Mouse (Mus musculus): ENCODE results near the gene Magi1. TPM values are rescaled to one million over a fixed set of nuclear protein-coding genes. Genes with fewer than 3 reads are reported as not detected.

The Magi1 gene
- total and polyA plus RNA-seq, 3 experiments, result not detected

GRCm38 (mm10) chr6:94020566-94020965 lies 263.2 kb downstream of the Magi1 start:
- Histone ChIP-seq H3K27ac (ENCODE audit: control insufficient read depth, low read depth, low read length) (no peak overlapping the region), H3K9me3 (replicated peaks; ENCODE audit: insufficient read depth, low read length) (no peaks in the 10 kb centered on the region), H3K36me3 (ENCODE audit: control insufficient read depth in 1 of 2, insufficient read depth in 2 of 2, low read length in 2 of 2) (no peaks in the 10 kb centered on the region), H3K4me3 (ENCODE audit: control insufficient read depth in 1 of 2, insufficient read depth in 1 of 2, low read depth in 2 of 2, low read length in 2 of 2) (no peak overlapping the region), H3K4me1 (ENCODE audit: control insufficient read depth in 1 of 2, insufficient read depth in 2 of 2, low read length in 2 of 2) (no peaks in the 10 kb centered on the region), H3K27me3 (ENCODE audit: control insufficient read depth in 1 of 2, insufficient read depth in 2 of 2, low read length in 2 of 2) (no peaks in the 10 kb centered on the region), H3K79me2 (ENCODE audit: control insufficient read depth, insufficient read depth, low read length, poor library complexity) (no peaks in the 10 kb centered on the region), H3K9ac (ENCODE audit: control insufficient read depth, low read depth, low read length, poor library complexity, severe bottlenecking) (no peak overlapping the region)
- TF ChIP-seq MEF2A (IDR thresholded peaks at IDR 0.05; ENCODE audit: extremely low read depth, insufficient replicate concordance, low read depth, low read length, poor library complexity, severe bottlenecking) (no peak), TCF12 (IDR thresholded peaks at IDR 0.05; ENCODE audit: low read depth, low read length) (no peak), JUND (IDR thresholded peaks at IDR 0.05; ENCODE audit: low read depth, low read length) (no peak), EP300 (IDR thresholded peaks at IDR 0.05; ENCODE audit: low read depth in 1 of 2, low read length in 2 of 2) (no peak), USF1 (IDR thresholded peaks at IDR 0.05; ENCODE audit: low read depth, low read length) (no peak), MYB (IDR thresholded peaks at IDR 0.05; ENCODE audit: low read depth, low read length) (no peak), USF2 (IDR thresholded peaks at IDR 0.05; ENCODE audit: borderline replicate concordance in 1 of 2, insufficient read depth in 1 of 2, low read depth in 1 of 2, low read length in 2 of 2) (no peak), KAT2A (conservative IDR thresholded peaks at IDR 0.05; ENCODE audit: low read depth, low read length) (no peak), ZC3H11A (IDR thresholded peaks at IDR 0.05; ENCODE audit: low read depth, low read length) (no peak), E2F4 (IDR thresholded peaks at IDR 0.05; ENCODE audit: borderline replicate concordance, low read depth, low read length) (no peak)
- no peak for DNase-seq (ENCODE audit: low read depth, low spot score)

- no peak overlapping the region for H3K4me3 ChIP-seq (ENCODE audit: control insufficient read depth in 1 of 2, insufficient read depth in 1 of 2, low read depth in 2 of 2, low read length in 2 of 2)
- H3K36me3 ChIP-seq (ENCODE audit: control insufficient read depth in 1 of 2, insufficient read depth in 2 of 2, low read length in 2 of 2), result no peaks in the 10 kb centered on the region
- H3K79me2 ChIP-seq (ENCODE audit: control insufficient read depth, insufficient read depth, low read length, poor library complexity), result no peaks in the 10 kb centered on the region
- no peak overlapping the region for H3K27ac ChIP-seq (ENCODE audit: control insufficient read depth, low read depth, low read length)
- no peak for DNase-seq (ENCODE audit: low read depth, low spot score)
- H3K4me1 ChIP-seq (ENCODE audit: control insufficient read depth in 1 of 2, insufficient read depth in 2 of 2, low read length in 2 of 2), result no peaks in the 10 kb centered on the region
- no peaks in the 10 kb centered on the region for H3K27me3 ChIP-seq (ENCODE audit: control insufficient read depth in 1 of 2, insufficient read depth in 2 of 2, low read length in 2 of 2)
- no peak overlapping the region for H3K9ac ChIP-seq (ENCODE audit: control insufficient read depth, low read depth, low read length, poor library complexity, severe bottlenecking)
- no peaks in the 10 kb centered on the region for H3K9me3 ChIP-seq (replicated peaks; ENCODE audit: insufficient read depth, low read length)
- TF ChIP-seq ZC3H11A (IDR thresholded peaks at IDR 0.05; ENCODE audit: low read depth, low read length), result no peak
- no peak for TF ChIP-seq JUND (IDR thresholded peaks at IDR 0.05; ENCODE audit: low read depth, low read length)
- no peak for TF ChIP-seq TCF12 (IDR thresholded peaks at IDR 0.05; ENCODE audit: low read depth, low read length)
- no peak for TF ChIP-seq MAX (IDR thresholded peaks at IDR 0.05; ENCODE audit: low read length)
- TF ChIP-seq MYB (IDR thresholded peaks at IDR 0.05; ENCODE audit: low read depth, low read length), result no peak
- TF ChIP-seq UBTF (IDR thresholded peaks at IDR 0.05; ENCODE audit: borderline replicate concordance, insufficient read depth, low read depth, low read length), result no peak
- no peak for TF ChIP-seq USF1 (IDR thresholded peaks at IDR 0.05; ENCODE audit: low read depth, low read length)
- TF ChIP-seq POLR2AphosphoS2 (IDR thresholded peaks at IDR 0.05; ENCODE audit: low read length), result no peak
- TF ChIP-seq EP300 (IDR thresholded peaks at IDR 0.05; ENCODE audit: low read depth in 1 of 2, low read length in 2 of 2), result no peak
Measured at GRCm38 (mm10) chr6:94019935-94020334, 263.8 kb downstream of the Magi1 start.

- no peaks in the 10 kb centered on the region for H3K36me3 ChIP-seq (ENCODE audit: control insufficient read depth in 1 of 2, insufficient read depth in 2 of 2, low read length in 2 of 2)
- H3K9ac ChIP-seq (ENCODE audit: control insufficient read depth, low read depth, low read length, poor library complexity, severe bottlenecking), result no peak overlapping the region
- H3K9me3 ChIP-seq (replicated peaks; ENCODE audit: insufficient read depth, low read length), result no peaks in the 10 kb centered on the region
- H3K27ac ChIP-seq (ENCODE audit: control insufficient read depth, low read depth, low read length), result no peak overlapping the region
- H3K4me1 ChIP-seq (ENCODE audit: control insufficient read depth in 1 of 2, insufficient read depth in 2 of 2, low read length in 2 of 2), result no peaks in the 10 kb centered on the region
- no peaks in the 10 kb centered on the region for H3K27me3 ChIP-seq (ENCODE audit: control insufficient read depth in 1 of 2, insufficient read depth in 2 of 2, low read length in 2 of 2)
- H3K79me2 ChIP-seq (ENCODE audit: control insufficient read depth, insufficient read depth, low read length, poor library complexity), result no peaks in the 10 kb centered on the region
- H3K4me3 ChIP-seq (ENCODE audit: control insufficient read depth in 1 of 2, insufficient read depth in 1 of 2, low read depth in 2 of 2, low read length in 2 of 2), result no peak overlapping the region
- DNase-seq (ENCODE audit: low read depth, low spot score), result no peak
- TF ChIP-seq CHD1 (IDR thresholded peaks at IDR 0.05; ENCODE audit: low read depth, low read length) (no peak), MYB (IDR thresholded peaks at IDR 0.05; ENCODE audit: low read depth, low read length) (no peak), ELF1 (IDR thresholded peaks at IDR 0.05; ENCODE audit: low read depth, low read length) (no peak), MAFK (IDR thresholded peaks at IDR 0.05; ENCODE audit: borderline replicate concordance, low read depth, low read length) (no peak), TBP (IDR thresholded peaks at IDR 0.05; ENCODE audit: low read depth, low read length) (no peak), ETS1 (IDR thresholded peaks at IDR 0.05; ENCODE audit: low read depth, low read length) (no peak), MXI1 (IDR thresholded peaks at IDR 0.05; ENCODE audit: low read depth, low read length) (no peak), GATA1 (IDR thresholded peaks at IDR 0.05; ENCODE audit: low read depth, low read length) (no peak), SIN3A (IDR thresholded peaks at IDR 0.05; ENCODE audit: low read length) (no peak), NRF1 (IDR thresholded peaks at IDR 0.05; ENCODE audit: insufficient read depth, low read depth, low read length, poor library complexity, severe bottlenecking) (no peak), POLR2AphosphoS5 (IDR thresholded peaks at IDR 0.05; ENCODE audit: borderline replicate concordance, low read depth, low read length) (no peak), MAX (IDR thresholded peaks at IDR 0.05; ENCODE audit: low read length) (no peak), CHD2 (IDR thresholded peaks at IDR 0.05; ENCODE audit: low read length) (no peak), USF2 (IDR thresholded peaks at IDR 0.05; ENCODE audit: borderline replicate concordance in 1 of 2, insufficient read depth in 1 of 2, low read depth in 1 of 2, low read length in 2 of 2) (no peak)
Measured at GRCm38 (mm10) chr6:94013761-94014160, 270.0 kb downstream of the Magi1 start.

Measured in MEL (cell line).